Mouse (Mus musculus): ENCODE measurements around the gene Arpc2. TPM values are rescaled to one million over a fixed set of nuclear protein-coding genes. Genes with fewer than 3 reads are reported as not detected.

Arpc2 gene
- total and polyA plus RNA-seq, 3 experiments, result 234 to 522 (median 455) TPM

GRCm38 (mm10) chr1:74305522-74305921 lies 69.6 kb downstream of the Arpc2 start, which contains the start of gene Tmbim1:
TSS of gene Tmbim1 (minus strand) at chr1:74305622.
- H3K4me2 ChIP-seq (ENCODE audit: insufficient read depth, low read depth, poor library complexity, severe bottlenecking), result peak within 1 kb of the TSS; percentile 91
- peak within 1 kb of the TSS; percentile 61 for H3K9ac ChIP-seq (ENCODE audit: insufficient read depth, low read depth)
- peaks cover 17% of the 10 kb centered on the region for H3K79me2 ChIP-seq (replicated peaks; ENCODE audit: control insufficient read depth, extremely low read depth, insufficient read depth, poor library complexity, severe bottlenecking)
- peak within 1 kb of the TSS; percentile 75 to 91 (median 79) for H3K4me3 ChIP-seq (replicated peaks in 1 of 3; ENCODE audit: low read depth in 2 of 3, low read length in 2 of 3, poor library complexity in 1 of 3)
- H3K27me3 ChIP-seq (replicated peaks), result no peaks in the 10 kb centered on the region
- TF ChIP-seq ZNF384 (IDR thresholded peaks at IDR 0.05; ENCODE audit: low read depth, low read length), result no peak
- TF ChIP-seq CHD1 (IDR thresholded peaks at IDR 0.05; ENCODE audit: low read depth, low read length), result no peak
- TF ChIP-seq E2F4 (IDR thresholded peaks at IDR 0.05; ENCODE audit: insufficient replicate concordance, low read depth, low read length), result no peak
- no peak for TF ChIP-seq IRF4 (IDR thresholded peaks at IDR 0.05; ENCODE audit: low read depth, low read length)
- no peak for TF ChIP-seq SIN3A (IDR thresholded peaks at IDR 0.05; ENCODE audit: low read length)
- dilution Hi-C loops (cut with MboI; ENCODE audit: extremely low pct_ligation_motif_present, extremely low pct_unique_long_range_greater_than_20kb, low sequenced_read_pairs) (no loop called here), in situ Hi-C loops (cut with MboI; ENCODE audit: low pct_ligation_motif_present, low pct_unique_long_range_greater_than_20kb, low sequenced_read_pairs) (loop anchor here (5.0 kb wide), 1 partner anchor 57 kb away; the partner anchor contains the start of gene Catip)
- no peak for DNase-seq (ENCODE audit: extremely low read depth)
- peaks cover 12 to 62% of the 10 kb centered on the region in 2 experiments for H3K4me1 ChIP-seq (ENCODE audit: control insufficient read depth in 1 of 2, insufficient read depth in 2 of 2)
- no peak within 1 kb of the TSS for H3K27ac ChIP-seq (ENCODE audit: insufficient read depth, low read depth)
- peaks cover 2% of the 10 kb centered on the region for H3K9me3 ChIP-seq (replicated peaks; ENCODE audit: low read length)
- peaks cover 0 to 15% of the 10 kb centered on the region in 2 experiments for H3K36me3 ChIP-seq (replicated peaks in 1 of 2; ENCODE audit: control insufficient read depth in 1 of 2, insufficient read depth in 1 of 2, low read length in 1 of 2)

- Histone ChIP-seq H3K36me3 (replicated peaks in 1 of 2; ENCODE audit: control insufficient read depth in 1 of 2, insufficient read depth in 1 of 2, low read length in 1 of 2) (peaks cover 0 to 2% of the 10 kb centered on the region in 2 experiments), H3K9ac (ENCODE audit: insufficient read depth, low read depth) (no peak overlapping the region), H3K4me3 (replicated peaks in 1 of 3; ENCODE audit: low read depth in 2 of 3, low read length in 2 of 3, poor library complexity in 1 of 3) (no peak overlapping the region), H3K9me3 (replicated peaks; ENCODE audit: low read length) (peaks cover 2% of the 10 kb centered on the region), H3K4me1 (ENCODE audit: control insufficient read depth in 1 of 2, insufficient read depth in 2 of 2) (peaks cover 6 to 50% of the 10 kb centered on the region in 2 experiments), H3K4me2 (ENCODE audit: insufficient read depth, low read depth, poor library complexity, severe bottlenecking) (no peak overlapping the region), H3K79me2 (replicated peaks; ENCODE audit: control insufficient read depth, extremely low read depth, insufficient read depth, poor library complexity, severe bottlenecking) (peaks cover 9% of the 10 kb centered on the region), H3K27ac (ENCODE audit: insufficient read depth, low read depth) (no peak overlapping the region), H3K27me3 (replicated peaks) (no peaks in the 10 kb centered on the region)
- in situ Hi-C loops (cut with MboI; ENCODE audit: low pct_ligation_motif_present, low pct_unique_long_range_greater_than_20kb, low sequenced_read_pairs) (loop anchor here (5.0 kb wide), 1 partner anchor 55 kb away; the partner anchor contains the start of gene Catip), dilution Hi-C loops (cut with MboI; ENCODE audit: extremely low pct_ligation_motif_present, extremely low pct_unique_long_range_greater_than_20kb, low sequenced_read_pairs) (no loop called here)
- DNase-seq (ENCODE audit: extremely low read depth), result no peak
- TF ChIP-seq E2F4 (IDR thresholded peaks at IDR 0.05; ENCODE audit: insufficient replicate concordance, low read depth, low read length) (no peak), ZNF384 (IDR thresholded peaks at IDR 0.05; ENCODE audit: low read depth, low read length) (peak; percentile 39; the same call in 1 of the 2 replicates), CHD1 (IDR thresholded peaks at IDR 0.05; ENCODE audit: low read depth, low read length) (no peak), CHD2 (IDR thresholded peaks at IDR 0.05; ENCODE audit: low read length) (no peak), SMC3 (IDR thresholded peaks at IDR 0.05; ENCODE audit: low read depth, low read length) (no peak)
Measured at GRCm38 (mm10) chr1:74307146-74307545, 71.3 kb downstream of the Arpc2 start.

GRCm38 (mm10) chr1:74308001-74308964 lies 72.4 kb downstream of the Arpc2 start:
- H3K9ac ChIP-seq (ENCODE audit: insufficient read depth, low read depth), result no peak overlapping the region
- H3K4me2 ChIP-seq (ENCODE audit: insufficient read depth, low read depth, poor library complexity, severe bottlenecking), result no peak overlapping the region
- no peak for TF ChIP-seq MYC (IDR thresholded peaks at IDR 0.05; ENCODE audit: low read depth, low read length)
- TF ChIP-seq MAFK (IDR thresholded peaks at IDR 0.05; ENCODE audit: insufficient replicate concordance, low read length), result no peak
- TF ChIP-seq HCFC1 (IDR thresholded peaks at IDR 0.05; ENCODE audit: low read depth, low read length), result no peak
- no peak for TF ChIP-seq E2F4 (IDR thresholded peaks at IDR 0.05; ENCODE audit: insufficient replicate concordance, low read depth, low read length)
- TF ChIP-seq KAT2A (IDR thresholded peaks at IDR 0.05; ENCODE audit: insufficient replicate concordance, low read length), result no peak
- TF ChIP-seq POLR2A (IDR thresholded peaks at IDR 0.05; ENCODE audit: low read depth, low read length), result no peak
- no peak for TF ChIP-seq USF1 (IDR thresholded peaks at IDR 0.05; ENCODE audit: low read depth, low read length)
- TF ChIP-seq RCOR1 (conservative IDR thresholded peaks at IDR 0.05; ENCODE audit: low read depth, low read length), result no peak
- no peak for TF ChIP-seq CTCF (conservative IDR thresholded peaks at IDR 0.05 in 1 of 2, IDR thresholded peaks at IDR 0.05 in 1 of 2; ENCODE audit: low read depth in 2 of 2, low read length in 2 of 2)
- TF ChIP-seq EP300 (IDR thresholded peaks at IDR 0.05; ENCODE audit: low read length), result no peak
- no peak for TF ChIP-seq IRF4 (IDR thresholded peaks at IDR 0.05; ENCODE audit: low read depth, low read length)
- TF ChIP-seq BHLHE40 (IDR thresholded peaks at IDR 0.05; ENCODE audit: low read depth, low read length), result no peak
- TF ChIP-seq POLR2AphosphoS2 (IDR thresholded peaks at IDR 0.05; ENCODE audit: low read depth, low read length), result no peak
- H3K9me3 ChIP-seq (replicated peaks; ENCODE audit: low read length), result peaks cover 2% of the 10 kb centered on the region
- H3K36me3 ChIP-seq (replicated peaks in 1 of 2; ENCODE audit: control insufficient read depth in 1 of 2, insufficient read depth in 1 of 2, low read length in 1 of 2), result no peaks in the 10 kb centered on the region
- in situ Hi-C loops (cut with MboI; ENCODE audit: low pct_ligation_motif_present, low pct_unique_long_range_greater_than_20kb, low sequenced_read_pairs), result loop anchor here (5.0 kb wide), 1 partner anchor 54 kb away; the partner anchor contains the start of gene Catip
- no peak for DNase-seq (ENCODE audit: extremely low read depth)
- H3K4me1 ChIP-seq (ENCODE audit: control insufficient read depth in 1 of 2, insufficient read depth in 2 of 2), result peaks cover 11 to 53% of the 10 kb centered on the region in 2 experiments
- H3K4me3 ChIP-seq (replicated peaks in 1 of 3; ENCODE audit: low read depth in 2 of 3, low read length in 2 of 3, poor library complexity in 1 of 3), result no peak overlapping the region
- no peaks in the 10 kb centered on the region for H3K27me3 ChIP-seq (replicated peaks)
- H3K27ac ChIP-seq (ENCODE audit: insufficient read depth, low read depth), result no peak overlapping the region
- dilution Hi-C loops (cut with MboI; ENCODE audit: extremely low pct_ligation_motif_present, extremely low pct_unique_long_range_greater_than_20kb, low sequenced_read_pairs), result no loop called here
- no peaks in the 10 kb centered on the region for H3K79me2 ChIP-seq (replicated peaks; ENCODE audit: control insufficient read depth, extremely low read depth, insufficient read depth, poor library complexity, severe bottlenecking)
